Mouse (Mus musculus): ENCODE results near the gene Mymk. TPM values are rescaled to one million over a fixed set of nuclear protein-coding genes. Genes with fewer than 3 reads are reported as not detected.

Mymk gene
- polyA plus RNA-seq, 1 experiment from 2014 or later, result 0.14 TPM

DNA sequence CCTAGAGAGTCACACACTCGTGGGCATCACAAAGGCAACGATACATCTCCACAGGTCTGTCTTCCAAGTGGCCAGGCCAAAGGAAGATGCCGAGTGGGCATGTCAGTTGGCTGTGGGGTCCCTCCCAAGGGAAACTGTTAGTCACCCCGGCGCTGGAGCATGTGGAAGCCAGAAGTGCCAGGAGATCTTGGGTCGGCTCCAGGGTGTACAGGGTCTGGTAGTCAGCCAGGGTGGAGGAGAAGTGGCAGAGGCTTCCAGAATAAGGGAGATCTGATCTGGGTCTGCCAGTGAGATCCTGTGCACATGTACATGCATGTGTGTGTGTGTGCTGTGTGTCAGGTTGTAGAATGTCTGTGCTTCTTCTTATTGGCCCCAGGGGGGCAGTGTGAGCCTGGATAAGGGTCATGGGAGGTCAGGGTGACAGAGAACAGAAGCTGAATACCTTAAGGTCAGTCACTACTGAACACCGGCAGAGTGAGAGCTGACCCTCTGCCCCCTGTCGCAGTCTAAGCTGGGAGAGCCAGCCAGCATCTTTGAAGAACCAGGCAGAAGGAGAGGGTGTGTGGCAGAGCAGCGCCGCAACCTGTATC, 5.8 kb upstream of the Mymk start:
- 59% methylated on average over 10 of the region's 10 CpGs for WGBS
- H3K27me3 ChIP-seq (replicated peaks), result no peaks in the 10 kb centered on the region
- H3K27ac ChIP-seq, result no peak overlapping the region
- no peak for ATAC-seq (replicated peaks)
- H3K36me3 ChIP-seq (replicated peaks), result no peaks in the 10 kb centered on the region
- H3K4me1 ChIP-seq, result peaks cover 19% of the 10 kb centered on the region
- H3K9me3 ChIP-seq, result no peaks in the 10 kb centered on the region
- H3K4me3 ChIP-seq, result no peak overlapping the region
- H3K9ac ChIP-seq, result no peak overlapping the region
- no peak overlapping the region for H3K4me2 ChIP-seq

GRCm38 (mm10) chr2:27075485-27075884, 3.5 kb upstream of the Mymk start:
- Histone ChIP-seq H3K4me3 (no peak overlapping the region), H3K9ac (no peak overlapping the region), H3K4me1 (peaks cover 22% of the 10 kb centered on the region), H3K4me2 (no peak overlapping the region), H3K9me3 (no peaks in the 10 kb centered on the region), H3K36me3 (replicated peaks) (no peaks in the 10 kb centered on the region), H3K27me3 (replicated peaks) (no peaks in the 10 kb centered on the region), H3K27ac (no peak overlapping the region)
- no peak for ATAC-seq (replicated peaks)
- WGBS, result 72% methylated on average over 3 of the region's 3 CpGs

- peaks cover 20% of the 10 kb centered on the region for H3K4me1 ChIP-seq
- no peak overlapping the region for H3K27ac ChIP-seq
- H3K9me3 ChIP-seq, result no peaks in the 10 kb centered on the region
- no peak overlapping the region for H3K9ac ChIP-seq
- ATAC-seq (replicated peaks), result no peak
- no peaks in the 10 kb centered on the region for H3K27me3 ChIP-seq (replicated peaks)
- no peak overlapping the region for H3K4me2 ChIP-seq
- WGBS, result 84% methylated on average over 4 of the region's 4 CpGs
- no peak overlapping the region for H3K4me3 ChIP-seq
- no peaks in the 10 kb centered on the region for H3K36me3 ChIP-seq (replicated peaks)
Observed at GRCm38 (mm10) chr2:27074804-27075203, 2.8 kb upstream of the Mymk start.

DNA sequence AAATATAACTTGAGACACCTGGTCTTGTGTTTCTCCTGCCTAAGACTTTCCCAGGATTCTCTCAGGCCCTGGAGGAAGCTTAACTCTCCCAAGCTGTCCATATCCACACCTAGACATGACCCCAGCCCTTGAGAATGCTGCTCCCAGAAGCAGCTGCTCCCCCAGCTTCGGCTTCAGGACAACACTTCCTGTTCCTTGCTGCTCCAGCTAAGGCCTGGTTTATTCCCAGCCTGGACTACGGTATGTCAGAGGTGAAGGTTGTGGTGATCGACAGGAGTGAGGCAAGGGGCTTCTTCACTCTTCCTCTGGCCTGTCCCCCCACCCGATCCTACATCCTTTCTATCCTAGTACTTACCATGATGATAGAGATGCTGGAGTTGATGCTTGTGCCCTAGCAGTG, 1.4 kb upstream of the Mymk start:
- Histone ChIP-seq H3K4me3 (no peak overlapping the region), H3K9ac (no peak overlapping the region), H3K9me3 (no peaks in the 10 kb centered on the region), H3K4me1 (peaks cover 6% of the 10 kb centered on the region), H3K36me3 (replicated peaks) (no peaks in the 10 kb centered on the region), H3K4me2 (no peak overlapping the region), H3K27me3 (replicated peaks) (no peaks in the 10 kb centered on the region), H3K27ac (no peak overlapping the region)
- 76% methylated on average over 4 of the region's 4 CpGs for WGBS
- no peak for ATAC-seq (replicated peaks)

DNA sequence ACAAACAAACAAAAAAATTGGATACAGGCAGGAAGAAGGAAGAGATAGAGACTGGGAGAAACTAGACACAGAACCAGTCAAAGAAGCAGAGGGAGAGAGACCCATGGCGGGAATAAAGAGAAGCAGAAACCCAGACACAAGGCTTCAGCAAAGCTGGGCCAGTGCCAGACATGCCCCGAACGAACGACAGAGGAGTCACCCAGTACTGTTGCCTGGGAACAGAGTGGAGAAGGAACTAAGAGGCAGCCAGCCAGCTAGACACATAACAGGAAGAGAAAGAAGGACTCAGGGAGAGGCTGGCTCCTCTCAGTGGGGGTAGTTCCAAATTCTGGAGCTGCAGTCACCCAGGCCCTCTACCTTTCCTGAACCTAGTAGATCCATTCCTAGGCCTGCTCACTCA, 842 bp downstream of the Mymk start:
- peaks cover 2% of the 10 kb centered on the region; the same call in 1 of the 2 replicates for H3K4me1 ChIP-seq
- no peak overlapping the region for H3K9ac ChIP-seq
- no peak overlapping the region for H3K27ac ChIP-seq
- ATAC-seq (replicated peaks), result no peak
- H3K27me3 ChIP-seq (replicated peaks), result no peaks in the 10 kb centered on the region
- H3K4me2 ChIP-seq, result no peak overlapping the region
- no peaks in the 10 kb centered on the region for H3K36me3 ChIP-seq (replicated peaks)
- H3K9me3 ChIP-seq, result no peaks in the 10 kb centered on the region
- 53% methylated on average over 4 of the region's 4 CpGs for WGBS
- no peak overlapping the region for H3K4me3 ChIP-seq

GRCm38 (mm10) chr2:27070247-27070813, 1.6 kb downstream of the Mymk start:
- H3K4me2 ChIP-seq, result no peak overlapping the region
- peaks cover 2% of the 10 kb centered on the region; the same call in 1 of the 2 replicates for H3K4me1 ChIP-seq
- 81% methylated on average over 2 of the region's 2 CpGs for WGBS
- no peaks in the 10 kb centered on the region for H3K27me3 ChIP-seq (replicated peaks)
- no peaks in the 10 kb centered on the region for H3K36me3 ChIP-seq (replicated peaks)
- no peaks in the 10 kb centered on the region for H3K9me3 ChIP-seq
- H3K27ac ChIP-seq, result no peak overlapping the region
- no peak for ATAC-seq (replicated peaks)
- no peak overlapping the region for H3K4me3 ChIP-seq
- H3K9ac ChIP-seq, result no peak overlapping the region

GRCm38 (mm10) chr2:27069646-27070045, 2.3 kb downstream of the Mymk start:
- no peaks in the 10 kb centered on the region for H3K9me3 ChIP-seq
- no peak overlapping the region for H3K27ac ChIP-seq
- no peaks in the 10 kb centered on the region for H3K27me3 ChIP-seq (replicated peaks)
- H3K36me3 ChIP-seq (replicated peaks), result no peaks in the 10 kb centered on the region
- H3K4me1 ChIP-seq, result peaks cover 2% of the 10 kb centered on the region; the same call in 1 of the 2 replicates
- H3K4me3 ChIP-seq, result no peak overlapping the region
- 53% methylated on average over 3 of the region's 3 CpGs for WGBS
- H3K4me2 ChIP-seq, result no peak overlapping the region
- no peak overlapping the region for H3K9ac ChIP-seq
- no peak for ATAC-seq (replicated peaks)

DNA sequence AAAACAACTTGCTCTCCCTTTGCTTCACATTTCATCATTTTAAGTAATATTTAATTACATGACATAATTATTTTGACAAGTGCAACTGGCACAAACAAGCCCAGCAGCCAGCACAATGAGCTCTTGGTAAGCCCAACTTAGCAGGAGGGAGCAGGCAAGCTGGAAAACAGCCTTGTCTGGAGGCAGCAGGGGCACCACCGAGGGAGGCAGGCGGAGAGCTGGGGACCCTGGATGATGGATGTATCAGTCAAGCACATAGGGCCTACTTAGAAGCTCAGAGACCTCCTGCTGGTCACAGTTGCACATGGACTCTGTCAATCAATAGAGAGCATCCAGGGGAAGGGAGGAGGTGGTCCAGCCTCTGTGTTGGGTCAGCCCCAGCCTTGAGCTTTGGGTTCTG, 4.0 kb downstream of the Mymk start:
- no peak for ATAC-seq (replicated peaks)
- Histone ChIP-seq H3K4me2 (no peak overlapping the region), H3K27me3 (replicated peaks) (no peaks in the 10 kb centered on the region), H3K4me3 (no peak overlapping the region), H3K36me3 (replicated peaks) (no peaks in the 10 kb centered on the region), H3K27ac (no peak overlapping the region), H3K9ac (no peak overlapping the region), H3K4me1 (peaks cover 2% of the 10 kb centered on the region; the same call in 1 of the 2 replicates), H3K9me3 (no peaks in the 10 kb centered on the region)
- WGBS, result 43% methylated on average over 2 of the region's 2 CpGs

DNA sequence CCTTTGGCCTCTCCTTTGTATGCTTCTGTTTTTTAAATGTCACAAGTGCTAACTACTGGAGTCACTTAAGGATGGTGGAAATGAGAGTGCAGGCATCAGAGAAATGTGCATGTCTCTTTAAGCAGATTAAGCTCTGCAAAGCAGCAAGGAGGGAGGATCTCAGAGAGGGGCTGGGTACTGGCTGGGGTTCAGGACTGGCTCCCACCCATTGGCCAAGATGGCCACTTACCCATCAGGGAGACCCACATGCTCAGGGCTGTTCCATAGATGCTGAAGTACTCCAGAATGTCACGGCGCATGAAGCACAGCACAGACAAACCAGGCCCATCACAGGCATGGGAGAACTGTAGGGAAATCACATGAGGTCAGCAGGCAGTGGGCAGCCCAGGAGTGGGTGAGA, 4.9 kb downstream of the Mymk start:
- 72% methylated on average over 2 of the region's 2 CpGs for whole genome bisulfite sequencing
- no peak for ATAC-seq (replicated peaks)
- Histone ChIP-seq H3K36me3 (replicated peaks) (no peaks in the 10 kb centered on the region), H3K9me3 (no peaks in the 10 kb centered on the region), H3K9ac (no peak overlapping the region), H3K4me1 (peaks cover 2% of the 10 kb centered on the region; the same call in 1 of the 2 replicates), H3K4me3 (no peak overlapping the region), H3K4me2 (no peak overlapping the region), H3K27ac (no peak overlapping the region), H3K27me3 (replicated peaks) (no peaks in the 10 kb centered on the region)

DNA sequence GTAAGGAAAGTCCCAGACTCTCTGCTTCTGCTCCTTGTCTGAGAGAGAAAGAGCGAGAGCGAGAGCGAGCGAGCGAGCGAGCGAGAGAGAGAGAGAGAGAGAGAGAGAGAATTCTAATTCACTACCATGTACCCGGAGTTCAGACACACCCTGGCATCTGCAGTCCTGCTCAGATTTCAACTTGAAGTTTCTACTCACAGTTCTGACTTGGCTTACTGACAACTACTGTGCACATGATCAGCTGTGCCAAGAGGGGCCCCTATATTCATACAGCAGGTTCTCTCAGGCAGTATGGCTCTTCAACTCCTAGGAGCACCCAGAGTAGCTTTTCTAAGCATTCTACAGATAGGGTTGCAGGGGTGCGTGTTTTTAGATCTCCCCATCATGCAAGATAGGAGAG, 12.8 kb downstream of the Mymk start:
- Histone ChIP-seq H3K4me3 (no peak overlapping the region), H3K4me2 (no peak overlapping the region), H3K4me1 (no peaks in the 10 kb centered on the region), H3K27me3 (replicated peaks) (no peaks in the 10 kb centered on the region), H3K9ac (no peak overlapping the region), H3K36me3 (replicated peaks) (no peaks in the 10 kb centered on the region), H3K9me3 (no peaks in the 10 kb centered on the region), H3K27ac (no peak overlapping the region)
- ATAC-seq (replicated peaks), result no peak
- WGBS, result 87% methylated on average over 9 of the region's 9 CpGs

GRCm38 (mm10) chr2:27058751-27059150, 13.2 kb downstream of the Mymk start:
- no peaks in the 10 kb centered on the region for H3K36me3 ChIP-seq (replicated peaks)
- ATAC-seq (replicated peaks), result no peak
- no peak overlapping the region for H3K27ac ChIP-seq
- no peak overlapping the region for H3K4me2 ChIP-seq
- 60% methylated on average over 12 of the region's 12 CpGs for WGBS
- H3K4me3 ChIP-seq, result no peak overlapping the region
- H3K4me1 ChIP-seq, result no peaks in the 10 kb centered on the region
- H3K27me3 ChIP-seq (replicated peaks), result no peaks in the 10 kb centered on the region
- H3K9me3 ChIP-seq, result no peaks in the 10 kb centered on the region
- no peak overlapping the region for H3K9ac ChIP-seq

- 64% methylated on average over 4 of the region's 4 CpGs for WGBS
- Histone ChIP-seq H3K4me3 (no peak overlapping the region), H3K9ac (no peak overlapping the region), H3K9me3 (no peaks in the 10 kb centered on the region), H3K4me2 (no peak overlapping the region), H3K27ac (no peak overlapping the region), H3K27me3 (replicated peaks) (no peaks in the 10 kb centered on the region), H3K36me3 (replicated peaks) (no peaks in the 10 kb centered on the region), H3K4me1 (no peaks in the 10 kb centered on the region)
- no peak for ATAC-seq (replicated peaks)
Observed at GRCm38 (mm10) chr2:27058251-27058650, 13.7 kb downstream of the Mymk start.

GRCm38 (mm10) chr2:27049408-27049807, 22.6 kb downstream of the Mymk start:
- Histone ChIP-seq H3K9me3 (no peaks in the 10 kb centered on the region), H3K36me3 (replicated peaks) (no peaks in the 10 kb centered on the region), H3K27me3 (replicated peaks) (no peaks in the 10 kb centered on the region), H3K9ac (no peak overlapping the region), H3K4me1 (no peaks in the 10 kb centered on the region), H3K27ac (no peak overlapping the region), H3K4me3 (no peak overlapping the region), H3K4me2 (no peak overlapping the region)
- no peak for ATAC-seq (replicated peaks)
- 19% methylated on average over 6 of the region's 6 CpGs for WGBS

All from midbrain, embryonic 15.5 days (tissue).